Mouse (Mus musculus): ENCODE measurements around the gene Vim.

GRCm38 (mm10) chr2:13570122-13570521 lies 3.6 kb upstream of the Vim start:
- no peak for TF ChIP-seq CTCF (IDR thresholded peaks at IDR 0.05; ENCODE audit: control insufficient read depth, insufficient read depth, insufficient read length)
- no peak for TF ChIP-seq MYOD1 (IDR thresholded peaks at IDR 0.05; ENCODE audit: control insufficient read depth, insufficient read length, low read depth)

Data from C2C12 (cell line).